Comparison of ENCODE assay signal across 19 mouse cellular contexts in genomic region chr2:61083100-61083499, GRCm38 (mm10).
A peak's percentile ranks its signal among the peaks of the same experiment; 100 is the strongest.
DNase-seq lines count a peak whose midpoint lies in the region; ATAC-seq and TF ChIP-seq lines count a peak whose summit lies in the region.
"Had no signal": no experiment of that assay in that cellular context is flagged by ENCODE, and none has a peak within 500 bp of the region (broad histone marks: within the 10 kb centered on the region; RNA-seq: fewer than 3 reads in every experiment).

No protein-coding gene starts in this region.

- H3K4me3 ChIP-seq in lung, postnatal 0 days (ENCODE audit: low read depth, low read length), result no peak overlapping the region
- H3K4me3 ChIP-seq: embryonic facial prominence, embryonic 10.5 days; embryonic facial prominence, embryonic 12.5 days; forebrain, embryonic 13.5 days; forebrain, embryonic 15.5 days had no signal

- no peak for TF ChIP-seq EP300 in lung, postnatal 0 days (IDR thresholded peaks at IDR 0.05)

- no peak overlapping the region for H3K9ac ChIP-seq in lung, postnatal 0 days (replicated peaks; ENCODE audit: low read depth)
- H3K9ac ChIP-seq: embryonic facial prominence, embryonic 12.5 days; forebrain, embryonic 13.5 days; forebrain, embryonic 15.5 days had no signal

- no peaks in the 10 kb centered on the region for H3K9me3 ChIP-seq in lung, postnatal 0 days (ENCODE audit: low read length)
- H3K9me3 ChIP-seq: embryonic facial prominence, embryonic 10.5 days; embryonic facial prominence, embryonic 12.5 days; forebrain, embryonic 13.5 days; forebrain, embryonic 15.5 days had no signal

- WGBS in lung, postnatal 0 days, result 81% methylated on average over 1 of the region's 1 CpGs

- no peak for ATAC-seq in lung, postnatal 0 days
- ATAC-seq in granulocyte monocyte progenitor cell, adult 5-6 weeks (replicated peaks; ENCODE audit: poor library complexity, severe bottlenecking), result peak; percentile 92
- ATAC-seq in megakaryocyte progenitor cell, adult 5-6 weeks (replicated peaks; ENCODE audit: poor library complexity), result peak; percentile 92
- no peak for ATAC-seq in inflammation-experienced regulatory T-cells, adult 6 months
- ATAC-seq: forebrain, embryonic 13.5 days; forebrain, embryonic 15.5 days had no signal

- H3K36me3 ChIP-seq in lung, postnatal 0 days (ENCODE audit: insufficient read depth, low read length), result no peaks in the 10 kb centered on the region
- H3K36me3 ChIP-seq: embryonic facial prominence, embryonic 10.5 days; embryonic facial prominence, embryonic 12.5 days; forebrain, embryonic 15.5 days had no signal

- no peak overlapping the region for H3K27ac ChIP-seq in lung, postnatal 0 days (ENCODE audit: low read length)
- H3K27ac ChIP-seq: embryonic facial prominence, embryonic 10.5 days; embryonic facial prominence, embryonic 12.5 days; forebrain, embryonic 13.5 days; forebrain, embryonic 15.5 days had no signal

- peaks cover 4% of the 10 kb centered on the region; the same call in 1 of the 2 replicates for H3K4me1 ChIP-seq in lung, postnatal 0 days (ENCODE audit: insufficient read depth, low read depth, low read length)
- H3K4me1 ChIP-seq: forebrain, embryonic 15.5 days had no signal

- H3K4me2 ChIP-seq in lung, postnatal 0 days (replicated peaks; ENCODE audit: low read depth, low read length), result no peak overlapping the region
- H3K4me2 ChIP-seq: embryonic facial prominence, embryonic 12.5 days; forebrain, embryonic 13.5 days; forebrain, embryonic 15.5 days had no signal

- H3K27me3 ChIP-seq in lung, postnatal 0 days (replicated peaks; ENCODE audit: insufficient read depth, low read length), result no peaks in the 10 kb centered on the region
- H3K27me3 ChIP-seq: embryonic facial prominence, embryonic 12.5 days; forebrain, embryonic 15.5 days had no signal

- peak; percentile 14 for DNase-seq in lung, postnatal 0 days (ENCODE audit: low spot score)
- DNase-seq in lung, postnatal 4 days, result no peak
- DNase-seq in thymus, postnatal 36 days, result no peak
- no peak for DNase-seq in kidney, postnatal 4 days
- DNase-seq: adrenal gland, adult 8-10 months; adrenal gland, postnatal 14 days; adrenal gland, postnatal 36 days; cerebellum, adult 11-12 months; cerebellum, adult 2 months; cerebellum, adult 9-10 months; cerebellum, postnatal 10 days; cerebellum, postnatal 25 days had no signal

- TF ChIP-seq CTCF in lung, postnatal 0 days (IDR thresholded peaks at IDR 0.05), result no peak

Comparison
In these comparisons a context has a peak if more than half of its experiments do, and no peak if none do; other contexts are left out.
1. ATAC-seq: peak in granulocyte monocyte progenitor cell, adult 5-6 weeks (single experiment) and megakaryocyte progenitor cell, adult 5-6 weeks (single experiment); none in lung, postnatal 0 days (single experiment) and inflammation-experienced regulatory T-cells, adult 6 months (single experiment).